Mouse (Mus musculus) spleen, adult 2 months (tissue): ENCODE data around the gene Pate2. TPM values are rescaled to one million over a fixed set of nuclear protein-coding genes. Genes with fewer than 3 reads are reported as not detected.

Source experiments
- DNase-seq, 2 experiments: peaks; one replicate each; pipeline versions ENCODE4 v3.0.0 to v3.0.0-alpha.2; 2012 to 2021; ENCODE audit warnings: low spot score in 2 of 2, low read depth in 1 of 2
- H3K27ac ChIP-seq: fragments of 200-500 bp; 2 replicates; pipeline ENCODE4 v1.5.1; 2012; ENCODE audit warnings: low read length, inconsistent platforms; ENCODE audit not compliant: insufficient read depth
- H3K27me3 ChIP-seq: fragments of 200-500 bp; 2 replicates; pipeline ENCODE4 v1.6.1; 2012; ENCODE audit warnings: mild to moderate bottlenecking, moderate library complexity, low read length, inconsistent platforms; ENCODE audit not compliant: control insufficient read depth, insufficient read depth
- H3K36me3 ChIP-seq: fragments of 200-500 bp; 2 replicates; pipeline ENCODE4 v1.6.1; 2012; ENCODE audit warnings: mild to moderate bottlenecking, low read length, inconsistent platforms; ENCODE audit not compliant: control insufficient read depth, insufficient read depth
- H3K4me1 ChIP-seq: fragments of 200-500 bp; 2 replicates; pipeline ENCODE4 v1.6.1; 2011; ENCODE audit warnings: inconsistent platforms; ENCODE audit not compliant: control insufficient read depth, insufficient read depth, insufficient read length
- H3K4me3 ChIP-seq: fragments of 200-500 bp; 2 replicates; pipeline ENCODE4 v1.5.1; 2011; ENCODE audit warnings: mild to moderate bottlenecking, inconsistent platforms; ENCODE audit not compliant: insufficient read depth, insufficient read length; ENCODE audit errors: extremely low read depth
- CTCF ChIP-seq: fragments of 200-500 bp; IDR thresholded peaks from 2 replicates; pipeline ENCODE4 v1.5.1; 2011; ENCODE audit warnings: mild to moderate bottlenecking, inconsistent platforms; ENCODE audit not compliant: insufficient read depth, insufficient read length, insufficient replicate concordance; ENCODE audit errors: extremely low read depth
- POLR2A ChIP-seq: fragments of 200-500 bp; IDR thresholded peaks from 2 replicates; pipeline ENCODE4 v1.6.1; 2011; ENCODE audit warnings: low read depth, low read length, inconsistent platforms
- WGBS: fragments of 180-500 bp; shearing (Covaris S2); methylation state at CpG from one replicate; pipeline ENCODE4 v1.1.7; 2018; 5-methylcytosine and 5-hydroxymethylcytosine counted together
- polyA plus RNA-seq: library from polyadenylated mRNA; depleted of rRNA; stranded (reverse); fragments of >200 nt; gene quantifications from 2 replicates; pipeline ENCODE4 v1.2.3, GENCODE M21; 2012

Gene Pate2
- polyA plus RNA-seq, 1 experiment, result 0.05 TPM

GRCm38 (mm10) chr9:35567995-35568394 lies 2.1 kb upstream of the Pate2 start:
- Histone ChIP-seq H3K4me3 (no peak overlapping the region), H3K4me1 (no peaks in the 10 kb centered on the region), H3K27ac (no peak overlapping the region), H3K27me3 (no peaks in the 10 kb centered on the region), H3K36me3 (peaks cover 16% of the 10 kb centered on the region)
- DNase-seq, result no peak
- TF ChIP-seq POLR2A (no peak), CTCF (no peak)
- 90% methylated on average over 3 of the region's 3 CpGs for WGBS

- H3K4me1 ChIP-seq, result no peaks in the 10 kb centered on the region
Measured at GRCm38 (mm10) chr9:35570663-35571062, 579 bp downstream of the Pate2 start.

DNA sequence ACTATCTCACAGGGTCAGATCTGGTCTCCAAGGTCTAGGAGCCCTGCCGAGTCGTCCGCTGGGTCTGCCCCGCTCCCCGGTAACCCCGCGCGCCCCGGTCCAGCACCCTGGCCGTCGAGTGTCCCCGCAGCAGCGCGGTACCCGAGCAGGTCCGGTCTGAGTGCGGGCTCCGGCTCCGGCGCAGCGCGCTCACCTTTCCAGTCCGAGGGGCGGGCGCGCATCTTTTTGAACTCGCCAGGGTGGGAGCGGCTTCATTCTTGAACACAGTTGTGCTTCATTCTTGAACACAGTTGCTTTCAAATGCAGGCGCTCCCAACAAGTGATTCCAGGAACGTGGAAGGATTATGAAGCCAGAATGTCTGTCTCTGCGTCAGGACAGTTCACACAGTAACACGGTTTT lies 4.3 kb downstream of the Pate2 start:
- H3K4me3 ChIP-seq, result no peak overlapping the region
- no peak overlapping the region for H3K27ac ChIP-seq
- no peaks in the 10 kb centered on the region for H3K4me1 ChIP-seq
- DNase-seq, result no peak
- 14% methylated on average over 32 of the region's 32 CpGs for WGBS
- no peak for TF ChIP-seq POLR2A
- TF ChIP-seq CTCF, result no peak
- no peaks in the 10 kb centered on the region for H3K36me3 ChIP-seq
- peaks cover 4% of the 10 kb centered on the region; the same call in 1 of the 2 replicates for H3K27me3 ChIP-seq

More at GRCm38 (mm10) chr9:35570663-35571062, 579 bp downstream of the Pate2 start:
- TF ChIP-seq POLR2A, result no peak
- no peak for TF ChIP-seq CTCF
- H3K36me3 ChIP-seq, result peaks cover 6% of the 10 kb centered on the region
- 17% methylated on average over 5 of the region's 5 CpGs for WGBS
- peak overlapping the region; percentile 71; the same call in 1 of the 2 replicates for H3K4me3 ChIP-seq
- no peak for DNase-seq
- peaks cover 4% of the 10 kb centered on the region; the same call in 1 of the 2 replicates for H3K27me3 ChIP-seq
- H3K27ac ChIP-seq, result no peak overlapping the region

- no peaks in the 10 kb centered on the region for H3K27me3 ChIP-seq
- no peak for TF ChIP-seq CTCF
- TF ChIP-seq POLR2A, result no peak
- DNase-seq, result no peak
- H3K4me3 ChIP-seq, result no peak overlapping the region
- 46% methylated on average over 1 of the region's 1 CpGs for WGBS
- no peaks in the 10 kb centered on the region for H3K4me1 ChIP-seq
- no peak overlapping the region for H3K27ac ChIP-seq
- H3K36me3 ChIP-seq, result no peaks in the 10 kb centered on the region
Measured at GRCm38 (mm10) chr9:35587674-35588073, 17.6 kb downstream of the Pate2 start.

GRCm38 (mm10) chr9:35592903-35593302 lies 22.8 kb downstream of the Pate2 start:
- H3K36me3 ChIP-seq, result no peaks in the 10 kb centered on the region
- H3K4me1 ChIP-seq, result no peaks in the 10 kb centered on the region
- no peak overlapping the region for H3K27ac ChIP-seq
- TF ChIP-seq CTCF (no peak), POLR2A (no peak)
- H3K4me3 ChIP-seq, result no peak overlapping the region
- no peak for DNase-seq
- no peaks in the 10 kb centered on the region for H3K27me3 ChIP-seq
- WGBS, result 10% methylated on average over 2 of the region's 2 CpGs

DNA sequence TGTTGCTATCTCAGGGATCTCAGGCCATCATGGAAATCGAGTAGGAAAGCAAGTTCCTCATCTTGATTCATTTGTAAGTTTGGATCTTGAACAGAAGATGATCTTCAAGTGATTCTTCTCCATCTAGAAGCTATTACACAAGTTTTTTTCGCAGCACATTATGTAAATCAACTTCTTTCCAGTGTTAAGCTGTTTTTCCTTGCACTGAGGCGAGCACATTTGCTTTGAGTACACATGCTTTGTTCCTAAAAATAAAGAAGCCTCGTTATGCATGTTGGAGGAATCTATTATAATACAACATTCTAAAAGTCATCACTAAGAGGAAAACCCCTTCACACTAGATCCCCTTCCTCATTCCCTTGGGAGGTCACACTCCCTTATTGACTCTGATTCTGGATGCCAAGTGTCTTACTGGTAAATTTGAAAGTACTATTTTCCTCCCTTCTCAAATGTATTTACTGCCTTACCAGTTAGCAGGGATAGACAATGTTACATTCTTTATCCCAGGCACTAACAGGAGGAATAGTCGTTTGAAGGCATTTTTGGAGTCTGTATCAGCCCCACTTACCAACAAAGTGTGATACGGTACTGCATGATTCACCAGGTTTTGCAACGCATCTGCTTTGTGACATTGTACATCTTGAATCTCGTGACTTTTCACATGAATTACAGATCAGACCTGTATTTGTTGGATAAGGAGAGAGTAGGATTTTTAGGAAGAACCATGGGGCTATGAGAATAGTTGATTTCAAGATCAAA lies 37.7 kb downstream of the Pate2 start:
- no peaks in the 10 kb centered on the region for H3K36me3 ChIP-seq
- no peak for DNase-seq
- H3K4me1 ChIP-seq, result no peaks in the 10 kb centered on the region
- H3K27me3 ChIP-seq, result no peaks in the 10 kb centered on the region
- H3K4me3 ChIP-seq, result no peak overlapping the region
- TF ChIP-seq CTCF, result no peak
- no peak for TF ChIP-seq POLR2A
- 70% methylated on average over 8 of the region's 8 CpGs for WGBS
- H3K27ac ChIP-seq, result no peak overlapping the region

DNA sequence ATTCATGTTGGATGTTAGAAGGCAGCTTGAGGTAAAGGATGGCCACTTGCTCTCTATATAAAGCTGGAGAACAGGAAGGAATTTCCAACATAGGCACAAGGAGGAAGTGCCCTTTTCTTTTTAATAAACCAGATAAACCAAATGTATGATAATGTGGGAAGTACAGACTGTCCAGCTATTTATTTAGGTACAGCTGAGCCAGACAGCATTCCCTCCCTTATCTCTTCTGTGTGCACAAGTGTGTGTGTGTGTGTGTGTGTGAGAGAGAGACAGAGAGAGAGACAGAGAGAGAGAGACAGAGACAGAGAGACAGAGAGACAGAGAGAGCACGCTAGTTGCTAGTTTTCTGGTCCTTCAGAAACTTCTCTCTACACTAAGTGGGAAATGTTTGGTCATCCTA lies 41.8 kb downstream of the Pate2 start, which contains the start of gene Pate4:
Pate4 (minus strand) TSS at position 101 of the 400 bp plus-strand sequence.
- Histone ChIP-seq H3K4me1 (no peaks in the 10 kb centered on the region), H3K4me3 (no peak within 1 kb of the TSS), H3K27ac (no peak within 1 kb of the TSS), H3K36me3 (no peaks in the 10 kb centered on the region), H3K27me3 (no peaks in the 10 kb centered on the region)
- TF ChIP-seq CTCF (no peak), POLR2A (no peak)
- no peak for DNase-seq
- 95% methylated on average over 1 of the region's 1 CpGs for WGBS
